Mouse (Mus musculus): ENCODE data around the gene Cd5. TPM values are rescaled to one million over a fixed set of nuclear protein-coding genes. Genes with fewer than 3 reads are reported as not detected.

Cd5 gene
- not detected in 2 replicates for polyA plus RNA-seq (2016; fragmentation: Nextera tagmentation; extraction: Ambion mirVana)

DNA sequence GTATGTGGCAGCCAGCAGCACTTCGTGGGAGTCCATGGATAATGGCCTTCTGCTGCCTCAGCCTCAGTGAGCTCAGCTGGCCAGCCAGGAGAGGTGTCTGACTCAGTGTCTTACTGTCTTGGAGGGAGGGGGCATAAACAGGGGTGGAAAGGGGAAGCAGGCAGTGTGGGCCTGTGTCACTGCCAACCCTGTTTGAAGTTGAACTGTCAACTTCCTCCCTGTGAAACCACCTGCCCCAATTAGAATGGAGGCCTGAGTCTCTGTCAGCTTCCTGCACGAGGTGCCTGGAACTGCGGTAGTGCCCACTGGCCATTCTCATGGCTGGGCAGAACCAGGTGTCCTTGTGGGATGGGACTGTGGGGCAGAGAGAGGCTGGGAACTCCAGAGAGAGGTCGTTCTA, at the start of gene Cd5:
Gene Cd5, minus strand, starts transcription at position 192 of the 400 bp plus-strand sequence.
- WGBS, result 78% methylated on average over 4 of the region's 4 CpGs
- no peaks in the 10 kb centered on the region for H3K9me3 ChIP-seq
- H3K27me3 ChIP-seq (ENCODE audit: poor library complexity, severe bottlenecking), result no peaks in the 10 kb centered on the region
- no peak within 1 kb of the TSS for H3K4me3 ChIP-seq
- H3K36me3 ChIP-seq (replicated peaks), result no peaks in the 10 kb centered on the region
- peaks cover 7% of the 10 kb centered on the region; the same call in 1 of the 2 replicates for H3K4me1 ChIP-seq
- no peak for DNase-seq (ENCODE audit: extremely low spot score, low spot score)
- H3K27ac ChIP-seq, result no peak within 1 kb of the TSS

DNA sequence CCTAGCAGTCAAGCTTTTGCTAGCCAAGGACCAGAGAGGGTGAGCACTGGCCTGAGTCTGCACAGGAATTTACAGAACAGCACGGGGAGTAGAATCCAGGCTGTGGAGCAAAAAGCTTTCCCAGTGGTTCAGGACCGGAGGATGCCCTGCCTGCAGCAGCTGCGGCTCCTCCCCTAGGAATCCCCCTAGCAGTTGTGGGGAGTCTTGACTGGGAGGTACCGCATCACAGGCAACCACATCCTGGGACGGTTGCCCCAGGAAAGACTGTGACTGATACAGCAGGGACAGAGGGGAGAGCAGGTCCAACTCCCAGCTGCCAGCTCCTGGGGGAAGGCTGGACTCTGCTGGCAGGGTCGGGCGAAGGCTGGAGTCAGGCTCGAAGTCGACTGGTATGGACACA, 49.4 kb upstream of the Cd5 start:
- 77% methylated on average over 9 of the region's 9 CpGs for WGBS
- Histone ChIP-seq H3K9me3 (no peaks in the 10 kb centered on the region), H3K27me3 (ENCODE audit: poor library complexity, severe bottlenecking) (no peaks in the 10 kb centered on the region), H3K36me3 (replicated peaks) (no peaks in the 10 kb centered on the region), H3K4me3 (no peak overlapping the region), H3K4me1 (peaks cover 25% of the 10 kb centered on the region), H3K27ac (no peak overlapping the region)
- DNase-seq (ENCODE audit: extremely low spot score, low spot score), result no peak

DNA sequence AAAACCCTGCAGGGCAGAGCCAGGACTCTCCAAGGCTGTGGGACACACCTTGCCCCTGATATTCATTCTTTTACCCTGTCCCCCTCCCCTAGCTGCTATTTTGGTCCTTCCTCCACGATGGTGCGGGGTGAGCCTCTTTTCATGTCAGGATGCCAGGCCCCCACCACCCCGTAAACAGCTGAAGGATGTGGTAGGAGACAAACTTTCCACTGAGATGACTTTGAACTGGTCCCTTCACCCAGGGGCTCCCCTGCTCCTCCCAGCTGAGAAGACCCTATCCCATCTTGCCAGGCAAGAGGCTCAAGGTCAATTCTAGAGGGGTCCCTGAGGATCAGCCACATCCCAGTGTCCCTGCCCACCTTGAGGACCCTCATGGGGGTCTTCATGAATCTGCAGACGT, 48.6 kb upstream of the Cd5 start:
- WGBS, result 89% methylated on average over 4 of the region's 4 CpGs
- no peak overlapping the region for H3K4me3 ChIP-seq
- H3K4me1 ChIP-seq, result peaks cover 26% of the 10 kb centered on the region
- H3K9me3 ChIP-seq, result no peaks in the 10 kb centered on the region
- H3K36me3 ChIP-seq (replicated peaks), result no peaks in the 10 kb centered on the region
- H3K27me3 ChIP-seq (ENCODE audit: poor library complexity, severe bottlenecking), result no peaks in the 10 kb centered on the region
- H3K27ac ChIP-seq, result no peak overlapping the region
- no peak for DNase-seq (ENCODE audit: extremely low spot score, low spot score)

DNA sequence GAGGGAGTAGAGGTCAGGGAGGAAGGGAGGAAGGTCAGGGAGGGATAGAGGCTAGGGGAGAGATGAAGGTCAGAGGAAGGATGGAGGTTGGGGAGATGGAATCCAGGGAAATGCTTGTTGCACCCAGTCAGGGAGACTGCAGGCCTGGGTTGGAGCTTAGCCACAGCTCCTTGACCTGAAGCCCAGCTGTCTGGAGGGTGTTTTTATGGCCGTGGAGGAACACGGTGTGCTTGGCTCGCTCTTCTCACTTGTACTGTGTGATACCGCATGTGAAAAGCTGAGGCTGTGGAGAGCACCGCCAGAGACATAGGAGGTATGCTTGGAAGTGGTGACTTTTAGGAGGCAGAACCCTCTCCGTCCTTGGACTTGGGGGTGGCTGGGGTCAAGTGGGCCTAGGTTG, 48.0 kb upstream of the Cd5 start:
- H3K27me3 ChIP-seq (ENCODE audit: poor library complexity, severe bottlenecking), result no peaks in the 10 kb centered on the region
- no peaks in the 10 kb centered on the region for H3K9me3 ChIP-seq
- WGBS, result 90% methylated on average over 6 of the region's 6 CpGs
- no peak overlapping the region for H3K27ac ChIP-seq
- H3K4me1 ChIP-seq, result peaks cover 26% of the 10 kb centered on the region
- no peak for DNase-seq (ENCODE audit: extremely low spot score, low spot score)
- no peaks in the 10 kb centered on the region for H3K36me3 ChIP-seq (replicated peaks)
- no peak overlapping the region for H3K4me3 ChIP-seq

DNA sequence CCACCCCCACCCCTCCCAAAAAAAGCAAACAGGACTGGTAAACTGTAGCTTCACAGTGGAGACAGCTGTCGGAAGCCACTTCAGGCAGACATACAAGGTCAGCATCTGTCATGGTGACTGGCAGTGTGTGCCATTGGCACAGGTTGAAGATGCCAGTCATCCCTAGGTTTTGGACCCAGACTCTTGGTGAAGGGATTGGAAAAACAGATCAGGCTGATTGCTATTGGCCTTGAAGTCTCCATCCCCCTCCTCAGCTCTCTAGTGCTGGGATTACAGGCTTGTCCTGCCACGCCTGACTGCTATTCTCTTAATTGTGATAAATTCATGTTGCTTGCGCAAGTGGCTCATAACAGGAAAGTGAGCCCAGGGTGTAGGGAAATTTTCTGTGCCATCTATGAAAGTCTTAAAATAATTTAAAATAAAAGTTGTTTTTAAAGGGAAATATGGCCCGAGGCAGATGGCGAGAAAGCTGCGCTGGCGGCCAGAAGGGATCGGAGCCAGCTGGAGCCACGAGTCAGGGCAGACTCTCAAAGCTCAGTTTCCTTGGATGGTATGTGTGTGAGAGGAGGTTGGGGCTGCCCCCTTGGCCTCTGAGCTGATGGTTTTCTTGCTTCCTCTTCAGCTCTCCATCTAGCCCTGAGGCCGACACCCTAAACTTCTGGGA, 46.1 kb upstream of the Cd5 start:
- WGBS, result 81% methylated on average over 10 of the region's 10 CpGs
- Histone ChIP-seq H3K9me3 (no peaks in the 10 kb centered on the region), H3K27ac (no peak overlapping the region), H3K27me3 (ENCODE audit: poor library complexity, severe bottlenecking) (no peaks in the 10 kb centered on the region), H3K36me3 (replicated peaks) (no peaks in the 10 kb centered on the region), H3K4me3 (no peak overlapping the region), H3K4me1 (peaks cover 22% of the 10 kb centered on the region)
- no peak for DNase-seq (ENCODE audit: extremely low spot score, low spot score)

DNA sequence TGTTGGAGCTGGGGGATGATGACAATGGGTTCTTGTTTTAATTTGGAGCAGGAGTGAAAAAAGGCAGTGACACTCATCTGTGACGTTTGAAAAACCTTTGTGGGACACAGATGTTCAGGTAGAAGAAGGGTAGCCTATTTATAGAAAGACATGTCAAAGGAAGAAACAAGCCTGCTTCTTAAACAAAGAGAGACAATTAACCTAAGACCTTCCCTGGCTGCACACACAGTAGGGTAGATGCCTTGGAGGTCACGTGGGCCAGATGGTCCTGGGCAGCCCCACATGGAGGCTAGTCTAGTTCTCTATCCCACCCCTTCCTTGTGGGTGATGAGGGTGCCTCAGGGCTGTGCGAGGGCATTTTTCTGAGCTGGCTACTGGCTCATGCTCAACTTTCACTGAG, 45.3 kb upstream of the Cd5 start:
- Histone ChIP-seq H3K27ac (no peak overlapping the region), H3K4me3 (no peak overlapping the region), H3K4me1 (peaks cover 16% of the 10 kb centered on the region), H3K27me3 (ENCODE audit: poor library complexity, severe bottlenecking) (no peaks in the 10 kb centered on the region), H3K9me3 (no peaks in the 10 kb centered on the region), H3K36me3 (replicated peaks) (no peaks in the 10 kb centered on the region)
- no peak for DNase-seq (ENCODE audit: extremely low spot score, low spot score)
- WGBS, result 21% methylated on average over 3 of the region's 3 CpGs

DNA sequence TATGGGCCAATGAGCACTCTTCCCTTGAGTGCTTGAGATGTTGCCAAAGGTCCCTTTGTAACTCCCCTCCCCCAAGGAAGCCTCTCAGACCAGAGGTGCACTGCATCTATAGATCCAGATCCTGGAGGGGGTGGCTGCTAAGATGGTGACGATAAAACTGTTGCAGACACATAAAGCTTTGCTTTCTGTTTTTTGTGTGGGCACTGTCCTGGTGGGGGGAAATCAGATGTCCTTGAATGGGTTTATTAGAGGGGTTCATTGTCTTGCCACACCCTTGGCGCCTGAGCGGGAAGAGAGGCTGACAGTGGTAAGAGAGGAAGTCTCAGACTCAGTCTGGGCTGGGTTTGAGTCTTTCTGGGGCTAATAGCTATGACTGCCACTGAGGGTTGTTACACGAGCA, 44.4 kb upstream of the Cd5 start:
- 88% methylated on average over 4 of the region's 4 CpGs for WGBS
- H3K4me1 ChIP-seq, result peaks cover 16% of the 10 kb centered on the region
- DNase-seq (ENCODE audit: extremely low spot score, low spot score), result no peak
- H3K36me3 ChIP-seq (replicated peaks), result no peaks in the 10 kb centered on the region
- H3K4me3 ChIP-seq, result no peak overlapping the region
- no peaks in the 10 kb centered on the region for H3K27me3 ChIP-seq (ENCODE audit: poor library complexity, severe bottlenecking)
- H3K9me3 ChIP-seq, result no peaks in the 10 kb centered on the region
- no peak overlapping the region for H3K27ac ChIP-seq

DNA sequence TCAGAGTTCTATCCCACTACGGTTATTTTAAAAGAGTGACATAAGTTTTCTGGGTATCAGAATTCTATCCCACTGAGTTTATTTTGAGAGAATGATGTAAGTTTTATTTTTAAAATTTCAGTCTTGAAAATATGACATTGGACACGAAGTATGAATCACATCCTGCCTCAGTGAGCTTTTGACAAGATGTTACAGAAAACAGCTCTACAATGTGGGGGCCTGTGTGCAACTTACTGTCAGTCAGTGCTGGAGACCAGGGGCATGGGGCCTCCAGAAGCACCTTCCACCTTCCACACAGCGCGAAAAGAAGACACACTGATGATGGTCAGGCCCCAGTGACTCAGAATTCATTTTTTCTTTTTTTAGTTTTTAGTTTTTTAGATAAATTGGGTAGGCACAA, 42.8 kb upstream of the Cd5 start:
- H3K9me3 ChIP-seq, result no peaks in the 10 kb centered on the region
- peaks cover 16% of the 10 kb centered on the region for H3K4me1 ChIP-seq
- no peak for DNase-seq (ENCODE audit: extremely low spot score, low spot score)
- H3K4me3 ChIP-seq, result no peak overlapping the region
- no peak overlapping the region for H3K27ac ChIP-seq
- no peaks in the 10 kb centered on the region for H3K27me3 ChIP-seq (ENCODE audit: poor library complexity, severe bottlenecking)
- no peaks in the 10 kb centered on the region for H3K36me3 ChIP-seq (replicated peaks)
- WGBS, result 86% methylated on average over 4 of the region's 4 CpGs

DNA sequence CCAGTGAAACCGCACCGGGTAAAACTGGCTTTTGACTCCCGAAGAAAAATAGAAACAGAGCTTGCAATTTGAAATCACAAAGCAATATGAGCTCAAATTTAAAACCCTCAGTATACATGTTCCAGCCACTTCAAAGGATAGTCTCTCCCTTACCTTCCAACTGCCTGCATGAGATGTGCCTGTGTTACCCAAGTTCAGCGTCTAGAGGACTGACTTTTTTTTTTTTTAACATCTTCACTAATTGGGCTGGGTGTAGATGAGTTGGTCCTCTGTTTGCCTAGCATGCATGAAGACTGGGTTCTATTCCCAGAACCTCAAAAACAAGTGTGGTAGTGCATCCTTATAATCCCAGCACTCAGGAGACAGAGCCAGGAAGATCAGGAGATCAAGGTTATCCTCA, 38.1 kb upstream of the Cd5 start:
- no peak overlapping the region for H3K4me3 ChIP-seq
- no peaks in the 10 kb centered on the region for H3K36me3 ChIP-seq (replicated peaks)
- 91% methylated on average over 4 of the region's 4 CpGs for WGBS
- no peak overlapping the region for H3K27ac ChIP-seq
- no peaks in the 10 kb centered on the region for H3K4me1 ChIP-seq
- DNase-seq (ENCODE audit: extremely low spot score, low spot score), result no peak
- no peaks in the 10 kb centered on the region for H3K27me3 ChIP-seq (ENCODE audit: poor library complexity, severe bottlenecking)
- no peaks in the 10 kb centered on the region for H3K9me3 ChIP-seq

DNA sequence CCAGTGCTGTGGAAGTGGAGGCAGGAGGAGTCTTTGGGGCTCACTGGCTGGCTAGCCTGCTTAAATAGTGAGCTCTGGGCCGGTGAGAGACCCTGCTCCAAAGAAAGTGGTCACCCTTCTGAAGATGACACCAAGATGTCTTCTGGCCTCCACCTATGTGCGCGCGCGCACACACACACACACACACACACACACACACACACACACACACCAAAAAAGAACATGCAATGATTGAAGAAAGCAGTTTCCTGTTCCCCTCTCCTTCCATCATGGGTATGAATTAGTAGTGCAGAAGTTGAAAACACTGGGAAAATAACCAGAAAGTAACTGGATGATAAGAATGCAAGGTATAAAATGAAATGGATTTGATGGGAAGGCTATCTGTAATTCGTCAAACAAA, 35.3 kb upstream of the Cd5 start:
- H3K36me3 ChIP-seq (replicated peaks), result no peaks in the 10 kb centered on the region
- H3K27me3 ChIP-seq (ENCODE audit: poor library complexity, severe bottlenecking), result no peaks in the 10 kb centered on the region
- peaks cover 7% of the 10 kb centered on the region for H3K4me1 ChIP-seq
- DNase-seq (ENCODE audit: extremely low spot score, low spot score), result no peak
- no peaks in the 10 kb centered on the region for H3K9me3 ChIP-seq
- no peak overlapping the region for H3K27ac ChIP-seq
- 95% methylated on average over 6 of the region's 6 CpGs for WGBS
- H3K4me3 ChIP-seq, result no peak overlapping the region

DNA sequence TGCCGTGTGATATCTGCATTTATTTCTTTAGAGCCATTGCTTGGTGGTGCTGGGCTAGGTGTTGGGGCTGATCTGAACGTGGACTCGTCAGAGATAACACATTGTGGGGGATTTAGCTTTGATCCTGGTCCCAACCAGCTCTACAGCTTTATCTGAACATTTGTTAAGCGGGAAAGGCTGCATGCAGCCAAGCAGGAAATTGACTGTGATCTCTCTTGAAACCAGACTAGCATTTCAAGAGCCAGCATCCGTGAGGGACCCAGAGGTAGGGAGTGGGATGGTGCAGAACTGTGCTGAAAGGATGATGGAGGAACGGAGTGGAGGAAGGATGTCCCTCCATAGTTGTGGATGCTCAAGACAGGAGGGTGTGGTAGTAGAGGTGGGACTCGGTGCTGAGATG, 34.6 kb upstream of the Cd5 start:
- H3K4me3 ChIP-seq, result no peak overlapping the region
- no peaks in the 10 kb centered on the region for H3K27me3 ChIP-seq (ENCODE audit: poor library complexity, severe bottlenecking)
- peaks cover 14% of the 10 kb centered on the region for H3K4me1 ChIP-seq
- H3K9me3 ChIP-seq, result no peaks in the 10 kb centered on the region
- no peak for DNase-seq (ENCODE audit: extremely low spot score, low spot score)
- H3K36me3 ChIP-seq (replicated peaks), result no peaks in the 10 kb centered on the region
- H3K27ac ChIP-seq, result no peak overlapping the region
- WGBS, result 87% methylated on average over 7 of the region's 7 CpGs

DNA sequence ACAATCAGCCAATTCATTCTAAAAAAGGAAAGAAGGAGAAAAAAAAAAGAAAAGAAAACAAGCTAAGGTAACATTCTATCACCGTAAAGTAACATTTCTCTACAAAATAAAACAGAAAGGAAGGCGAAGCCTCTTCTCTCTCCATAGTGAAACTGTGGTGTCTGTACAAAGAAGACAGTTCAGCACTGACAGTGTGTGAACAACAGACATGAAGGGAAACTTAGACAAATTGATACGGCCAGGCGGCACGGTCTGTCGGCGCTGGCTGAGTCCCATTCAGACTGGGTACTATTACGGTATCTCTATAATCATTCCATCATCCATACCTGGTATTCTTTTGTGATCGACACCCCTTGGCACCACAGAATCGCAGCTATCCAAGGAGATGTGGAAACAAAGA, 34.1 kb upstream of the Cd5 start:
- 94% methylated on average over 10 of the region's 10 CpGs for WGBS

DNA sequence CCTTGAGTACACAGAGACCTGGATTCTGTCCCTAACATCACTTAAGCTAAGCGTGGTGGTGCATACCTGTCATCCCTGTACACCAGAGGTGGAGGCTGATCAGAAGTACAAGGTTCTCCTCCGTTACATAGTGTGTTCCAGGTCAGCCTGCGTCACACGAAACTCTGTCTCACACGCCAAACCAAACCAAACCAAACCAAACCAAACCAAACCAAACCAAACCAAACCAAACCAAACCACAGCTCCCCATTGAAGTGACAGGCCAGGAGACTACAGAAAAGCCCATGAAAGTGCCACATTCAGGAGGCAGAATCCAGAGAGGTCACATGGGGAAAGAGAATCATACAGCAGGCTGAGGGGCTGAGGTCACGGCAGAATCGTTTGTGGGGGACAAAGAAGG, 33.2 kb upstream of the Cd5 start:
- WGBS, result 83% methylated on average over 7 of the region's 7 CpGs

More for the DNA sequence above, 34.1 kb upstream of the Cd5 start:
- Histone ChIP-seq H3K9me3 (no peaks in the 10 kb centered on the region), H3K4me3 (no peak overlapping the region), H3K27me3 (ENCODE audit: poor library complexity, severe bottlenecking) (no peaks in the 10 kb centered on the region), H3K36me3 (replicated peaks) (no peaks in the 10 kb centered on the region), H3K4me1 (peaks cover 14% of the 10 kb centered on the region), H3K27ac (no peak overlapping the region)
- no peak for DNase-seq (ENCODE audit: extremely low spot score, low spot score)

More for the DNA sequence above, 33.2 kb upstream of the Cd5 start:
- Histone ChIP-seq H3K27me3 (ENCODE audit: poor library complexity, severe bottlenecking) (no peaks in the 10 kb centered on the region), H3K36me3 (replicated peaks) (no peaks in the 10 kb centered on the region), H3K4me3 (no peak overlapping the region), H3K9me3 (no peaks in the 10 kb centered on the region), H3K27ac (no peak overlapping the region), H3K4me1 (peaks cover 14% of the 10 kb centered on the region)
- no peak for DNase-seq (ENCODE audit: extremely low spot score, low spot score)
